Mouse (Mus musculus): Measurements from ENCODE around the gene Zfhx3. TPM values are rescaled to one million over a fixed set of nuclear protein-coding genes. Genes with fewer than 3 reads are reported as not detected.

Gene Zfhx3
- total and polyA plus RNA-seq, 3 experiments = 0.11 to 0.30 TPM; not detected in 1

GRCm38 (mm10) chr8:108875722-108876121 is 933.3 kb downstream of the Zfhx3 start:
- Histone ChIP-seq H3K27me3 (ENCODE audit: insufficient read depth, low read length) (no peaks in the 10 kb centered on the region), H3K4me3 (ENCODE audit: low read depth, low read length) (no peak overlapping the region), H3K4me1 (ENCODE audit: insufficient read depth, low read depth, low read length) (no peaks in the 10 kb centered on the region), H3K36me3 (replicated peaks) (no peaks in the 10 kb centered on the region), H3K9me3 (replicated peaks) (peaks cover 86% of the 10 kb centered on the region)
- no peak for ATAC-seq (ENCODE audit: extremely low read depth, insufficient number of reproducible peaks, low FRiP score, poor library complexity, severe bottlenecking)
- TF ChIP-seq POLR2AphosphoS5 (IDR thresholded peaks at IDR 0.05; ENCODE audit: insufficient replicate concordance, low read depth, low read length) (no peak), GATA1 (IDR thresholded peaks at IDR 0.05; ENCODE audit: borderline replicate concordance, low read length) (no peak), CTCF (IDR thresholded peaks at IDR 0.05; ENCODE audit: low read depth, low read length) (no peak), TAL1 (conservative IDR thresholded peaks at IDR 0.05; ENCODE audit: low read depth, low read length) (no peak)
- no peak for DNase-seq (ENCODE audit: low spot score)

GRCm38 (mm10) chr8:108880101-108880500 is 937.7 kb downstream of the Zfhx3 start:
- no peak for ATAC-seq (ENCODE audit: extremely low read depth, insufficient number of reproducible peaks, low FRiP score, poor library complexity, severe bottlenecking)

GRCm38 (mm10) chr8:108881336-108881735 is 938.9 kb downstream of the Zfhx3 start:
- H3K4me1 ChIP-seq (ENCODE audit: insufficient read depth, low read depth, low read length) = no peaks in the 10 kb centered on the region
- peaks cover 93% of the 10 kb centered on the region for H3K9me3 ChIP-seq (replicated peaks)
- no peaks in the 10 kb centered on the region for H3K36me3 ChIP-seq (replicated peaks)
- DNase-seq (ENCODE audit: low spot score) (no peak), ATAC-seq (ENCODE audit: extremely low read depth, insufficient number of reproducible peaks, low FRiP score, poor library complexity, severe bottlenecking) (no peak)
- H3K27me3 ChIP-seq (ENCODE audit: insufficient read depth, low read length) = no peaks in the 10 kb centered on the region
- no peak overlapping the region for H3K4me3 ChIP-seq (ENCODE audit: low read depth, low read length)
- no peak for TF ChIP-seq TAL1 (conservative IDR thresholded peaks at IDR 0.05; ENCODE audit: low read depth, low read length)
- TF ChIP-seq POLR2AphosphoS5 (IDR thresholded peaks at IDR 0.05; ENCODE audit: insufficient replicate concordance, low read depth, low read length) = no peak
- no peak for TF ChIP-seq GATA1 (IDR thresholded peaks at IDR 0.05; ENCODE audit: borderline replicate concordance, low read length)
- no peak for TF ChIP-seq GATA2 (IDR thresholded peaks at IDR 0.05; ENCODE audit: borderline replicate concordance, low read depth, low read length)
- no peak for TF ChIP-seq CTCF (IDR thresholded peaks at IDR 0.05; ENCODE audit: low read depth, low read length)

More at GRCm38 (mm10) chr8:108880101-108880500, 937.7 kb downstream of the Zfhx3 start:
- Histone ChIP-seq H3K4me1 (ENCODE audit: insufficient read depth, low read depth, low read length) (no peaks in the 10 kb centered on the region), H3K27me3 (ENCODE audit: insufficient read depth, low read length) (no peaks in the 10 kb centered on the region), H3K4me3 (ENCODE audit: low read depth, low read length) (no peak overlapping the region), H3K9me3 (replicated peaks) (peaks cover 95% of the 10 kb centered on the region), H3K36me3 (replicated peaks) (no peaks in the 10 kb centered on the region)
- TF ChIP-seq POLR2AphosphoS5 (IDR thresholded peaks at IDR 0.05; ENCODE audit: insufficient replicate concordance, low read depth, low read length) (no peak), CTCF (IDR thresholded peaks at IDR 0.05; ENCODE audit: low read depth, low read length) (no peak), TAL1 (conservative IDR thresholded peaks at IDR 0.05; ENCODE audit: low read depth, low read length) (no peak), GATA2 (IDR thresholded peaks at IDR 0.05; ENCODE audit: borderline replicate concordance, low read depth, low read length) (no peak), GATA1 (IDR thresholded peaks at IDR 0.05; ENCODE audit: borderline replicate concordance, low read length) (no peak)
- DNase-seq (ENCODE audit: low spot score) = no peak

GRCm38 (mm10) chr8:108882073-108882472 is 939.6 kb downstream of the Zfhx3 start:
- ATAC-seq (ENCODE audit: extremely low read depth, insufficient number of reproducible peaks, low FRiP score, poor library complexity, severe bottlenecking) (no peak), DNase-seq (ENCODE audit: low spot score) (no peak)
- Histone ChIP-seq H3K27me3 (ENCODE audit: insufficient read depth, low read length) (no peaks in the 10 kb centered on the region), H3K36me3 (replicated peaks) (no peaks in the 10 kb centered on the region), H3K4me1 (ENCODE audit: insufficient read depth, low read depth, low read length) (no peaks in the 10 kb centered on the region), H3K9me3 (replicated peaks) (peaks cover 93% of the 10 kb centered on the region), H3K4me3 (ENCODE audit: low read depth, low read length) (no peak overlapping the region; the same call in 1 of the 2 replicates)
- TF ChIP-seq TAL1 (conservative IDR thresholded peaks at IDR 0.05; ENCODE audit: low read depth, low read length) (no peak), POLR2AphosphoS5 (IDR thresholded peaks at IDR 0.05; ENCODE audit: insufficient replicate concordance, low read depth, low read length) (no peak), GATA1 (IDR thresholded peaks at IDR 0.05; ENCODE audit: borderline replicate concordance, low read length) (no peak), GATA2 (IDR thresholded peaks at IDR 0.05; ENCODE audit: borderline replicate concordance, low read depth, low read length) (no peak), CTCF (IDR thresholded peaks at IDR 0.05; ENCODE audit: low read depth, low read length) (no peak)

GRCm38 (mm10) chr8:108883381-108883780 is 940.9 kb downstream of the Zfhx3 start:
- Histone ChIP-seq H3K9me3 (replicated peaks) (peaks cover 93% of the 10 kb centered on the region), H3K27me3 (ENCODE audit: insufficient read depth, low read length) (no peaks in the 10 kb centered on the region), H3K4me3 (ENCODE audit: low read depth, low read length) (no peak overlapping the region), H3K36me3 (replicated peaks) (no peaks in the 10 kb centered on the region), H3K4me1 (ENCODE audit: insufficient read depth, low read depth, low read length) (no peaks in the 10 kb centered on the region)
- TF ChIP-seq TAL1 (conservative IDR thresholded peaks at IDR 0.05; ENCODE audit: low read depth, low read length) = no peak
- TF ChIP-seq GATA1 (IDR thresholded peaks at IDR 0.05; ENCODE audit: borderline replicate concordance, low read length) = no peak
- no peak for TF ChIP-seq GATA2 (IDR thresholded peaks at IDR 0.05; ENCODE audit: borderline replicate concordance, low read depth, low read length)
- no peak for TF ChIP-seq CTCF (IDR thresholded peaks at IDR 0.05; ENCODE audit: low read depth, low read length)
- no peak for TF ChIP-seq POLR2AphosphoS5 (IDR thresholded peaks at IDR 0.05; ENCODE audit: insufficient replicate concordance, low read depth, low read length)
- ATAC-seq (ENCODE audit: extremely low read depth, insufficient number of reproducible peaks, low FRiP score, poor library complexity, severe bottlenecking) = no peak
- no peak for DNase-seq (ENCODE audit: low spot score)

- no peak for DNase-seq (ENCODE audit: low spot score)
- Histone ChIP-seq H3K27me3 (ENCODE audit: insufficient read depth, low read length) (no peaks in the 10 kb centered on the region), H3K4me1 (ENCODE audit: insufficient read depth, low read depth, low read length) (no peaks in the 10 kb centered on the region), H3K4me3 (ENCODE audit: low read depth, low read length) (no peak overlapping the region), H3K9me3 (replicated peaks) (peaks cover 87% of the 10 kb centered on the region), H3K36me3 (replicated peaks) (no peaks in the 10 kb centered on the region)
- ATAC-seq (ENCODE audit: extremely low read depth, insufficient number of reproducible peaks, low FRiP score, poor library complexity, severe bottlenecking) = no peak
- TF ChIP-seq TAL1 (conservative IDR thresholded peaks at IDR 0.05; ENCODE audit: low read depth, low read length) = no peak
- no peak for TF ChIP-seq POLR2AphosphoS5 (IDR thresholded peaks at IDR 0.05; ENCODE audit: insufficient replicate concordance, low read depth, low read length)
- TF ChIP-seq GATA1 (IDR thresholded peaks at IDR 0.05; ENCODE audit: borderline replicate concordance, low read length) = no peak
- TF ChIP-seq CTCF (IDR thresholded peaks at IDR 0.05; ENCODE audit: low read depth, low read length) = no peak
- TF ChIP-seq GATA2 (IDR thresholded peaks at IDR 0.05; ENCODE audit: borderline replicate concordance, low read depth, low read length) = no peak
These were observed 942.5 kb downstream of the Zfhx3 start for GRCm38 (mm10) chr8:108884947-108885346.
